ENCODE assay signal across 9 mouse cellular contexts in genomic region chr11:102496732-102497131, GRCm38 (mm10). TPM values are rescaled to one million over a fixed set of nuclear protein-coding genes. Genes with fewer than 3 reads are reported as not detected.
"Had no signal": no experiment of that assay in that cellular context is flagged by ENCODE, and none has a peak within 500 bp of the region (broad histone marks: within the 10 kb centered on the region; RNA-seq: fewer than 3 reads in every experiment).

No protein-coding gene starts in this region.

- DNase-seq: kidney, postnatal 25 days; layer of hippocampus, adult 9-11 months; thymus, adult 2 months; thymus, postnatal 14 days; thymus, postnatal 4 days had no signal

- ATAC-seq: liver, embryonic 12.5 days; midbrain, embryonic 13.5 days; midbrain, embryonic 16.5 days had no signal

RNA-seq across cellular contexts. Expression of gene Fam171a2, which starts 49.2 kb away (rescaled TPM):
- total RNA-seq: monocyte, adult 5-6 weeks had no signal
